Mouse (Mus musculus) CD8-positive naive resting alpha-beta T cell, adult 2 months (primary cell): Measurements from ENCODE around the gene Azi2.

Source experiments
- DNase-seq, 2 experiments: peaks; one replicate each; pipeline ENCODE4 v3.0.0; 2022; ENCODE audit warnings: low read depth in 2 of 2, low spot score in 2 of 2

The Azi2 gene

GRCm38 (mm10) chr9:118082575-118083431 is 42.5 kb downstream of the Azi2 start:
- DNase-seq, result peak in 1 of 2 experiments; percentile 2

- no peak for DNase-seq
Observed at GRCm38 (mm10) chr9:118083834-118084233, 43.5 kb downstream of the Azi2 start.

GRCm38 (mm10) chr9:118099395-118099794 is 59.1 kb downstream of the Azi2 start:
- DNase-seq, result no peak

GRCm38 (mm10) chr9:118100484-118100883 is 60.2 kb downstream of the Azi2 start:
- DNase-seq, result no peak

- DNase-seq, result no peak
Observed at GRCm38 (mm10) chr9:118101802-118102201, 61.5 kb downstream of the Azi2 start.

GRCm38 (mm10) chr9:118108527-118109011 is 68.3 kb downstream of the Azi2 start:
- DNase-seq, result no peak

- DNase-seq, result no peak
Observed at GRCm38 (mm10) chr9:118109697-118110359, 69.5 kb downstream of the Azi2 start.

- no peak for DNase-seq
Observed at GRCm38 (mm10) chr9:118110360-118110710, 70.0 kb downstream of the Azi2 start.
